Mouse (Mus musculus): ENCODE measurements at regions not wholly inside any gene's neighbourhood (a gene's known extent, or its start where the extent isn't known, plus 50 kb on each side); places are given as distances from the start of the nearest gene placed in this dataset.

- DNase-seq: no peak
These were observed 54.1 kb downstream of the Nog start for GRCm38 (mm10) chr11:89247991-89248390.

DNA sequence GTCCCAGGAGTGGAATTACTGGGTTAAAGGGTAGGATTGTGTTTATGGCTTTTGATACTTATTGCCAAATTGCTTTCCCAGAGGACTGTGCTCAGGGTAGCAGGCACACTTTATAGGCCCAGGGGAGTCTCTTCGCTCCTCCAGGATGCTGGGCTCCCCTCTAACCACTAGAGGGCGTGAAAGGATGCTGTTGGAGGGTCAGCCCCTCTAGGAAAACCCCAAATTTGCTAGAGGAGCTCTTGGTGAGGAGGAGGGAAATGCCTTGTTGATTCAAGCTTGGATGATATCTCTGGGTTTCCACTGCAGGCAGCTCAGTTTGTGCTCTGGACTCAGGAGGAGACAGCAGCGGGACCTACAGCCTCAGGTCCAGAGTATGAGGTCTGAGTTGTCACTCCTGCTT lies 58.8 kb downstream of the Nog start:
- DNase-seq: no peak

DNA sequence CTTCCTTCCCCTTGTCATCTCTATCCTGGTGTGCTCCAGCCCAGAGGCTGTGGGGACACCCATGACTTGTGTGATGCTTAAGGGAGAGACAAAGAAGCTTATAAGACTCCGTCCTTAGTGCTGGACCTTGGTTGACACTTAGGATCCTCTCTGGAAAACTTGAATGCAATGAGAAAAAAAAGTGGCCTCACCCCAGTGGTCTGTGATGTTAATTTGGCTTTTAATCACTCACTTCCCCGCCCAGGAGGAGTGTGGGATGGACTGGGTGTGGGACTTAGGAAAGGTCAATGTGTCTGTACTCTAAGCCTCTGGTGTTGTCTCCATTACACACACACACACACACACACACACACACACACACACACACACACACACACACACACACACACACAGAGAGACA lies 60.0 kb downstream of the Nog start:
- DNase-seq: no peak

DNA sequence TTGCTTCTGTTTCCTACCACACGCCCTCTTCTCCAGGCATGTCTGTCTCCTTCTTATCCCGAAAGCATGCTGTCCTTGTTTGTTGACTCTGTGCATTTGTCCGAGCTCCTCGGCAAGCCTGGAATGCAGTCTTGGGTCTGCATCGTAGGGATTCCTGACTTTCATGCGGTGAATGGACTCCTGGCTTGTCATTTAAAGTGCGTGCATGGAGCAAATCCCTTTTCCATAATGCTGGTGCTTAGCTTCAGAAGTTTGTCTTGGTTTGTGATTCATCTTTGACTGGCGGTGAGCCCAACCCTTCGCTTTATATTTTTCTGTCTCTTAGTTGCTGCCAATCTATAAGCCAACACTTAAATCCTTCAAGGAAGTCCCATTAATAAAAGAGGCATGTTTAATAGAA lies 62.2 kb downstream of the Nog start:
- DNase-seq: no peak

GRCm38 (mm10) chr11:89236904-89237303 lies 65.2 kb downstream of the Nog start:
- DNase-seq: no peak

DNA sequence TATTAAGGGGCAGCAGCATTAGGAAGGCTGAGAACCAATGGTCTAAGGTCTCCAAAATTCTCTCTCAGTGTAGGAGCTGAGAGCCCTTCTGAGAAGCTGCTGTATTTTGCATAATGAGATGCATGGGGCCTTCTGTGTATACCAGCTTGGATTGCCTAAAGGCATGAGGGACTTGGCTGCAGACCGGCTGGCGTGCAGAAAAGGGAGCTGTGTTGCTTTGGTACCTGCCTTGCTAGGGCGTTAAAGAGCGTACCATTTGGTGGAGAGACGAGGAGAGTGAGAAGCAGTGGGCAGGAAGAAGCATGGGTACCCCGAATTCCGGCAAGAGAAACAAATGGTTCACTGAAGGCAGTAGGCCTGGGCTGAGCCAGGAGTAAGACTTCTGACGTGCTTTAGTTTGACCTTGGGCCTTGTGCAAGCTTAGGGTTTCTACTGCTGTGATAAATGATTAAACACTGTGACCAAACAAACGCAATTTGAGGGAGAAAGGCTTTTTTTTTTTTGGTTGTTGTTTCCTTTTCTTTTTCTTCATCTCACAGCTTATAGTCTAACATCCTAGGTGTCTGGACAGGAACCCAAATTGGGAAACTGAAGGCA lies 69.2 kb downstream of the Nog start:
- no peak for DNase-seq

DNA sequence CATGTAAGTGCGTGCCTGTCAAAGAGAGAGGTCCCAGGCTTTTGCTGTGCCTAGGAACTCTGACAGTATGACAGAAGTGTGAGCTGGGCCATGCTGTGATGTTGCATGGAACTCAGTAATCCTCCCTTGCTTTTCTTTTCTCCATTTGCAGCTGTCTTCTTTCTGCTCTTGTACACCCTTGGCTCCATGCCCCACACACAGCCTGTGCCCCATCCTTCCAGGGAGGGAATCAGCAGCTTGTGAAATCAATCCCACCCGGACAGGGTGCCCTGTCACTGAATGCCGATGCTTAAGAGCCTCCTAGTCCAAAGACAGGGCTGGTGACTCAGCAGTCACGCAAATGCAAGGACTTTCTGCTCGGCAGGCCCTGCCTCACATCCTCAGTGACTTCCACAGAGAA lies 72.4 kb downstream of the Nog start:
- no peak for DNase-seq

- DNase-seq: no peak
These were observed 88.9 kb downstream of the Nog start for GRCm38 (mm10) chr11:89213204-89213603.

DNA sequence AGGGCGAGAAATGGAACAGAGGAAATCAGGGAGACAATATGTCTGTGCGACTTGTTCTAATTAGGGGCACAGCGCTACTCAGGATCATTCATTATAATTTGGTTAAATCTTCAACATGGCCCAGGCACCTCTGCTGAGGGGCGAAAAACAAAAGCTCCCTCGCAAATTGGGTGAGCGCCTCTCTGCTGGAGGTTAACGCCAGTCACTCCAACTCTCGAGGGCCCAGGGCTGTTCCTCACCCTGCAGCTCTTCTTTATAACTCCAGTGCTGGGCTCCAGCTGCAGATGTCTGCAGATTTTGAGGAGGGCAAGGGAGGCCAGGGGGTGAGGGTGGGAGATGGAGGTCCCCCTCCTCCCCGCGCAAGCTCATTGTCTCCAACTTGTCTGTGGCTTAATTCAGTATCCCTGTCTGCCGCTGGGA lies 92.6 kb downstream of the Nog start:
- DNase-seq: no peak

DNA sequence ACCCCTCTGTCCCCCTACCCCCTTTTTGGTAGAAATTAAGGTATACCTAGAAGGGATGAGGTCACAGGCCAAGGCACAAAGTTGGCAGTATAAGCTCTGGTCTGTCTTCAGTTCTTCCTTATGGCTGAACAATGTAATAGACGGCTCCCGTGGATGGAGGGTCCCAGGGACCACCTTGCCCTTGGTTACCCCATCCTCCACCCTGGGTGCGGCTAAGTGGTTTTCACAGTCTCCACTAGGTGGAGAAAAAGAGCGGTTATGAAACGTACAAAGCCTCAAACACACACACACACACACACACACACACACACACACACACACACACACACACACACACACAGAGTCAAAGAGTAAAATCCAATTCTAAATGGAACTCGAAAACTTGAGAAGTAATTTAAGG lies 93.1 kb downstream of the Nog start:
- no peak for DNase-seq

DNA sequence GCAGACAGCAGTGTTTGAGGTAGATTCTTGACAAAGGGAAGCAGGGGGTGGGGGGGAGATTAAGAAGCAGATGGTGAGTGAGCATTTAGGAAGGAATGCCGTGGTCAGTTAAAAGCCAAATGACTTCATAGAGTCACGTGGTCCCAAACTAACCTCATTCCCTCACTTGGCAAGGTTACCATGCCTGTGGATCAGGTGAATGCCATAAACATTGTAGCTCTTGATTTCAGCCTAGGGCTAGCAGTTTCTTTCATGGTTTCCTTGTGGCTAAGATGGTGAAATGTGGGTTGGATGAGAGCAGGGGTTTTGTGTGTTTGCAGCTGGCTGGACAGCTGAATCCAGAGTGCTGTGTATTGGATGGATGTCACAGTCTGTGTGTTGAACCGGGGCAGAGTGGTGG lies 95.3 kb downstream of the Nog start:
- DNase-seq: no peak

DNA sequence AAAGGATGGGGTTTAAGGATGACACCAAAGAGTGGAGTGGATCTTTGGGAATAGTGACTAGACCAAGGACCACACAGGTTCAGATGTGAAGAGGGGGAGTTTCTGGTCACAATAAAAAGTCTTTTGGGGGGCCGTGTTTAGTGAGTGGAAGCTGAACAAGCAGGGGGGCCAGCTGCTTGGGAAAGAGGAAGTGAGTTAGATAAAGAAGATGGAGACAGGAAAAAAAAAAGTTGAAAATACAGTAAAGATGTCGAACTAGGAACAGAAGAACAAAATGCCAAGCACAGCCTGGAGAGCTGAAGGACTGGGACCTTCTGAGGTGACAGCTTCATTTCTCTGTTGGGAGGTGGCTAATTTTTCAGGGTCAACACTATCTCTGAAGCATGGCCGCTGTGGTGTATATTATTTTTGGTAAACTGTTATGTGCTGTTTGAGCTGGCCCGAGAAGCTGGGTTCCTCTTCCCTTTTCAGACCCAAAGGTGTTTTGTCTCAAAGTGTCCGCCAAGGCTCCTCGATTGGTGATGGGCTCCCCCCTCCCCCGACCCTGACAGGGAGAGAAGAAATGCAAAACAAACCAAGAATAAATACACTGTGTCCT lies 97.1 kb downstream of the Nog start:
- DNase-seq: no peak

DNA sequence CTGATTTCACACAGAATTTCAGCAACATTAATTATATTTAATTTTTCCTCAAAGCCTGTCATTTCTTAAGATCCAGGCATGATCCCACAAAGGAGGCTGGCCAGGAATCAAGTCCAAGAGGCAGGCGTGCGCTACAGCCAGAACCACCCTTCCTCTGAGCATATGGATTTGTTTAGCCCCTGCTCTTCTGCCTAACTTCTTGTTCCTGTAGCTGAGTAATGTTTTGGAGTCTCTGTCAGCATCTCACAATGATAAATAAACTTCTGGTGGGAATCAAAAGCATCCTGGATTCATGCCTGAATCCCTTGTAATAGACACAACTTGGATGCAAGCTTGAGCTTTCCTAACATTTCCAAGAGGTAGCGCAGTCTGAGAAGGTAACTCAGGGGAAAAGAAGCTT lies 101.7 kb downstream of the Nog start:
- no peak for DNase-seq

DNA sequence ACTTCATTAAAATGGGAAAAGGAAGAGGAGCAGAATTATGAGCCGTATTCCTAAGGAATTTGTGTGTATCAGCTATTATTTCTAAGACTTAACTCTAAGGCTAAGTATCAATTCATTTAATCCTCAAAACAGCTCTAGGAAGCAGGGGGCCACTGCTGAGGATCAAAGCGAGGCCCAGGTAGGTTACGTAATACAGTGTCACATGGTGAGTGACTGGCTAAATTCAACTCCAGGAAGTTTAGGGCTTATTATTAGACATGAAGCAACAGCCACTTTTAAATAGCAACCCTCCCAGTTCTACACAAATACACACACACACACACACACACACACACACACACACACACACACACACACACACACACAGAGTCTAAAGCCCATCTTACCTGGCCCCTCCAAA lies 109.3 kb downstream of the Nog start:
- no peak for DNase-seq

- peak; percentile 54 for DNase-seq
These were observed 113.4 kb downstream of the Gm525 start for GRCm38 (mm10) chr11:89186911-89187621.

GRCm38 (mm10) chr11:89185862-89186261 lies 112.2 kb downstream of the Gm525 start:
- DNase-seq: peak; percentile 78

- no peak for DNase-seq
These were observed 107.8 kb downstream of the Gm525 start for GRCm38 (mm10) chr11:89181471-89181870.

GRCm38 (mm10) chr11:89178436-89178835 lies 104.8 kb downstream of the Gm525 start:
- no peak for DNase-seq

DNA sequence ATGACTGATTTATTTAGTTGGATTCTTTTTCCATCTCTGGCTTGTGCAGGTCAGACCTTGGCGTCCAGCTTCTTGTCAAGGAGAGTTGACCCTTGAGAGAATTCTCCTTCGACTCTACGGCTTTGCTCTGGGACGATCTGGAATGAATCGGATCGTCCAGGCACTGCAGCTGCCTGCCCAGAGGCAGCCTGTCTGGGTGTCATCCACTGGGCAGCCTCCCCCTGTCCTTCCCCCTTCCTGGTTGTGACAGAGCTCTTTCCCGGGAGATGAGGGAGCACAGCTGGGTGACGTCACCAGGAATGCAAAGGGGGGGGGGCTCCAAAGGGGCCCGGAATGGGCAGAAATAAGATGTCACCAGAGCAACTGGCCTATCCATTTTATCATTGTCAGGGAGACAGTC lies 101.9 kb downstream of the Gm525 start:
- no peak for DNase-seq

DNA sequence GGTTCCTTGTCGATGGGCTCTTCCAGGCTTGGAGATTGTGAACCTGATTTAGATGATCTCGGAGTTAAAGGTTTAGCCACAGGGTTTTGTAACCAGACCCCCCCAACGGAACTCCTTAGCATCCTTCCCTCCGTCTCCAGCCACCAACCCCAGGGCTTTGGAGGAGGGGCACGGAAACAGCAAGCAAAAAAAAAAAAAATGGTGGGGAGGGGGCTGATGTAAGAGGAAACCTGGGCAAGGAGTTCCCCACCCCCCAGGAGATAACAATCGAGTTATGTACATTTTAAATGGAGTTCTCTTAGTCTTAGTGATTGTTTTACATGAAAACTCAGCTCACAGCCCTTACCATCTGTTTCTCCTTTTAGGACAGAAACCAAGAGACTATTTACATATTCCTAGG lies 101.3 kb downstream of the Gm525 start:
- DNase-seq: no peak

GRCm38 (mm10) chr11:89165278-89165677 lies 91.6 kb downstream of the Gm525 start:
- DNase-seq: peak; percentile 55

DNA sequence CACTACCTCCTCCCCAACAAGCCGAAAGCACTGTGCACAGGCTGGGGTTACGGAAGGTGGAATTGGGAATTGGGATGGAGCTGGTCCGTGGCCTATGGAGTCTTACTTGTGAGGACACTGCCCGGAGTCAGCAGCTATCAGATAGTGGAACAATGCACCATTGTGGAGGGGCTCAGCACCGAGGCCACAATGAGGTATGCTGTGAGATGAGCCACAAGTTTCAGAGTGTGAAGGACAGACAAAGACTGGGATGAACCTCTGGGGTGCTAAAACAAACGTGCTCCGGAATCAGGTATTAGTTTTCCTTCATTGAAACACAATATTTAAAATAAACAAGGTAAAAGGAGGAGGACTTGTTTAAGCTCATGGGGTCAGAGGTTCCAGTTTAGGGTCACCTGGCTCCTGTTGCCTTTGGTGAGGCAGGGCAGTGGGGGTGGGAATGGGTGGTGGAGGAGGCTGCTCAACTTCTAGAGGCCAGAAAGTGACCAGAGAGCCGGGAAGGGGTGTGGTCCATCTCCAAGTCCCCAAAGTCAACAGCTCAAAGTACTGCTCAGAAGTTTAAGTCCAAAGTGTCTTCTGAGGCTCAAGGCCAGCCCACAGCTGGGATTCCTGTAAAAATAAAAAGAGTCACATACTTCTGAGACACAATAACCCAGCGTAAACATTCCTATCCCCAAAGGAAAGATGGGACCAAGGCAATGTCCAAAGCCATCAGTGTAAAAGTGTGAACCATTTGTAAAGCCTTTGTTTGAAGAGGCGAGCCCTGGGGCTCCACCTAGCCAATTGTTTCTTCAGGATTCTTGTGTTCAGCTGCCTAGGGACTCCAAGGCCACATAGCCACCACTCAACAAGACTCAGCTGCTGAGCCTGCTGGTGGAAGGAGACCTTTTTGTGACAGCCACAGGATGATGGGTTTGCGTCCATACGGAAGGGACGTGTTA lies 80.1 kb downstream of the Gm525 start:
- no peak for DNase-seq

DNA sequence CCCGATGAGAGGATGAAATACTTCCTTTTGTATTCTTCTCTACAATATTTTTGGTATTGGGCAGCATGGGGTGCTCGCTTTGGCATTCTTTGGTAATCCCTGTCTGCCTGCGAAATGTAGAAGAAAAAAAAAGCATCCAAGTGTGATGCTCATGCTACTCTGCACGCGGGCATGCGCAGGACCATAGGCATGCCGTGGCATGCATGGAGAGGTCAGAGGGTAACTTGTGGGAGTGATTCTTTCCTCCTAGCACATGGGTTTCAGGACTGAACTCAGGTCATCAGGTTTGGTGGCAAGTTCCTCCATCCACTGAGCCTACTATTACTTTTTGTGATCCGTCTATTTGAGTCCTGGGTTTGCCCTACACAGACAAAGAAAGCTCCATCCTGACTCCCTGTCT lies 74.3 kb downstream of the Gm525 start:
- DNase-seq: no peak

Measured in cerebellum, adult 11-12 months (tissue).